Mouse (Mus musculus): ENCODE results near the gene Foxp4.
A peak's percentile ranks its signal among the peaks of the same experiment; 100 is the strongest.
"Not testable (repeated sequence)": the region's sequence is repeated elsewhere in the genome, so short reads cannot be mapped to it uniquely, and the experiment has no call there.

Foxp4 gene

DNA sequence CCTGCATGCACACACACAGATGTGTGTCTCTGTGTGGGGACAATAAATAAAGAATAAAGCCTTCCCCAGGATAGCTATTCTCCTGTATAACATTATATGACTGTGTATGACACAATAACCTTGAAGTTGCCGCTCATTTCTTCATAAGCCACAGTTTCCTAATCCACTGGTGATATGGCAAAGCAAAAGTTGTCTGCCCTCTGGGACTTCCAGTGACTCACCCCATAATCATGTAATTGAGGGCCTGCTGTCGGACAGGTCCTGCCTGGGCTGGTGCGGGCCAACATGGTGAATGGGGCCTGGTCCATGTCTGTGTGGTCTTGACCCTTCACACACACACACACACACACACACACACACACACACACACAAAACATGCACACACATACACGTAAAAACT is 70.7 kb downstream of the Foxp4 start:
- DNase-seq (ENCODE audit: low spot score) = no peak

DNA sequence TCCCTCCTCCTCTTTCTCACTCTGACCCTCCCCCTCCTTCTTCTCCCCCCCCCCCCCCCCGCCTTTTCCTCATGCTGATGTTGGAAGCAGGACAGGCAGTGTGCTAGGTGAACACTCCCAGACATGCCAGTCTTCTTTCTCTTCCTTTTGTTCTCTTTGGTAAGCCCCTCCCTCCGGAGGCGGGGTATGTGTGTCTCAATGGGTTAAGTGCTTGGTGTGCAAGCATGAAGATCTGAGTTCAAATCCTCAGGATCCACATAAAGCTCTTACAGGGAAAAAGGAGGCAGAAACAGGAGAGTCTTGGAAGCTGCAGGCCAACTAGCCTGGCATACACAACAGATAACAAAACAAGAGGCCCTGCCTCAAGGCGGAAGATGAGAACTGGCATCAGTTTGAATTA is 71.1 kb downstream of the Foxp4 start:
- DNase-seq (ENCODE audit: low spot score) = no peak

DNA sequence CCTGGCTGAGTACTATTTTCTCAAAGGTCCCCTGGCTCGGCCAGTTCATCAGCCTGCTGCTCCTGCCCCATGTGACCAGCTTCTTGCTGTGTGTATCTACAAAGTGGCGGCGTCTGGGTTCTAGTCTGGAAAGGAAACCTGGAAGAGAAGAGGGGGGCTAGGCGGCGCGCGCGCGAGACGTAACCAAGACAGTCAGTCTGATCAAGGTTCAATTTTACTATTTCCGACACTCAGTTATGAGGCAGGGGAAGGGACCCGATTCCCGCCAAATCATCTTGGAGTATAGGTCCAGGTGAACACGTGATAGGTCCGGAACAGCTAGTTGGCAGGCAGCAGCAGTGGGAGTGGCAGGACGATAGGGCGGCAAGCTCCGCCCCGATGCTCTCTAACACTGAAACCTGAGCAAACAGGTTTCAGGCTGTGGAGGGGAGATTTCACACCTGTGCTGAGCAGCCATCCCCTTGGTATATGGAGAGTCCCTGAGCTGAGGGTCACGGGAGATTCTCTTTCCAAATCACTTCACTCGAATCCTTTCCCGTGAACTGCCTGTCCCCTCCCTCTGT is 72.6 kb downstream of the Foxp4 start:
- not testable (repeated sequence) for DNase-seq (ENCODE audit: low spot score)

DNA sequence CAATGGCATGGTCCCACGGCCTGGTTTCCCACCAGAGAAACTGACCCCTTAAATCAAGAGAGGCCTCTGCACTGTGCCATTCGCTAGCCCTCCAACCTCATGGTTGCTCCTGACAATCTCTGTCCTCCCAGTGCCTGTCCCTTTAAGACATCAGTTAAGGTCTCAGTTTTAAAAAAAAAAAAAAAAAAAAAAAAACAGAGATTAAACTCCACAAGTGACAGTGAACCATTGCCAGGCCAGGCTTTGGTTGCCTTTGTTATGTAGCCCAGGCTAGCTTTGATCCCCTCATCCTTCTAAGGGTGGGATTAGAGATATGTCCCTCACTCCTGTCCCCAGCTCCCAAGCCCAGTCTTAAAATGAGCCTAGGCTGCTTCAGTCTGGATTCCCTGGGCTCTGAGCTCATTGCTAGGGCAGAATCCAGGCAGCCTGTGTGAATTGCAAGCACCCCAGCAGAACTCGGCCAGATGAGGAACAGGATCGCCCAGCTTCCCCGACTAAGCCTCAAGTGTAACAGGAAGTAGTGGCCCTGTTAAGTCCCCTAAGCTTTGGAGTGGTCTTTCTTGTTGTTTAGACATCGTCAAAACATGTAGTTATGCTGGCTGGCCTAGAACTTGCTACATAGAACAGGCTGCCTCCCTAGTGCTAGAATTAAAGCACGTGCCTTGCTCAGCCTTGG is 73.7 kb downstream of the Foxp4 start:
- DNase-seq (ENCODE audit: low spot score) = no peak

DNA sequence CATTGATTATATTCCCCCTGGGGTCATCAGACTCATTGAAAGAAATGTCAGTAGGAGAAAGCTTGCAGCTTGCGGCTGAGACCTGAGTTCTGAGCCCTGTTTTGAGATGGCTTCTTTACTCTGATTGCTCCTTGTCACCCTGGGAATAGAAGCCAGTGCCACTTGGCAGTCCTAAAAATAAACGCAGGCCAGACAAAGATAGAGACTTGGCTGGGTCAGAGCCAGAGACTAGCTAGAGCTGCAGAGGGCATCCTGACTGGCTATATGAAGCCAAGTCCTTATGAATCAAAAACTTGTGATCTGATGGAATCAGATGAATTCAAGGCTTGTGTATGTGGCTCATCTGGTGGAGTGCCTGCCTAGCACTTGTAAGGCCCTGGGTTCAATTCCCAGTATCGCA is 74.4 kb downstream of the Foxp4 start:
- DNase-seq (ENCODE audit: low spot score) = no peak

DNA sequence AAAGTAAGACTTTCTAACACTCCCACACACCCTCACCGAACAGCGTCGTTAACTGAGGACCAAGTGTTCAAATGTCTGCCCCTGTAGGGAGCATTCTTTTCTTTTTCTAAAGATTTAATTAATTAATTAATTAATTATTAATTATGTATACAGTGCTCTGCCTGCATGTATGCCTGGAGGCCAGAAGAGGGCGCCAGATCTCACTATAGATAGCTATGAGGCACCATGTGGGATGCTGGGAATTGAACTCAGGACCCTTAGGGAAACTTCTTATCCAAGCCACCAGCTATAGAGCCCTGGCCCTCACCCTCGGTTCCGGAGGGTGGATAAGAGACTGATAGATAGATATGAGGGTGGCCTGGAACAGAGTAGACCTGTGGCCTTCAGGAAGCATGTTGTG is 76.5 kb downstream of the Foxp4 start:
- DNase-seq (ENCODE audit: low spot score) = no peak

DNA sequence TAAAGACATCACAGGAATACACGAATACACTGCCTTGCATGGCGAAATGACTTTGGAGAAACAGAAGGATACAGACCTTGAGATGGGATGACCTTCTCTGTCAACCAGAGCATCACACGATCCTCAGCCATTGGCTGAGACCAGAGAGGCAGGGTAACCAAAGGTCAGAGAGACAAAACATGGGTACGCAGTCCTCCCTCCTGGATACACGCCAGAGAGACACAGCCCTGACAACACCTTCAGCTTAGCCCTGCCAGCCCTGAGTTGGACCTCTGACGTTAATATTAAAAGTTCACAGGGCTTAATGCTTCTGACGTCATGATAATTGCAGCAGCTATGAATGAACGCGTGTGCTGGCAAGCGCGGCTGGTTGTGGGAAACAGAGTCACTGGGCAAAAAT is 78.8 kb downstream of the Foxp4 start:
- DNase-seq (ENCODE audit: low spot score) = no peak

DNA sequence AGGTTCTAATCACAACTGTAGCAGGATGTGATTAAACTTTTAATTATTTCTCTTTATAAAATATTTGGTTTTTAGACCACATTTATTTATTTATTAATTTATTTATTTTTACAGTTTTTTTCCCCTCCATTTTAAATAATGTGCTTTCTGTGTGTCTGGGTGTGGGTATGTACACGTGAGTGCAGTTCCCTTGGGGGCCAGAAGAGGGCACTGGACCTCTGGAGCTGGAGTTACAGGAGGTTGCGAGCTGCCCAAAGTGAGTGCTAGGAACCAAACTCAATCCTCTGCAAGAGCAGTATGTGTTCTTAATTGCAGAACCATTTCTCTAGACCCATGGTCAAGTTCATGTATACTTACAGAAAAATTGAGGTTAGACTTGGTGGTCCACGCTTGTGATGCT is 81.0 kb downstream of the Foxp4 start:
- peak; percentile 48 for DNase-seq (ENCODE audit: low spot score)

DNA sequence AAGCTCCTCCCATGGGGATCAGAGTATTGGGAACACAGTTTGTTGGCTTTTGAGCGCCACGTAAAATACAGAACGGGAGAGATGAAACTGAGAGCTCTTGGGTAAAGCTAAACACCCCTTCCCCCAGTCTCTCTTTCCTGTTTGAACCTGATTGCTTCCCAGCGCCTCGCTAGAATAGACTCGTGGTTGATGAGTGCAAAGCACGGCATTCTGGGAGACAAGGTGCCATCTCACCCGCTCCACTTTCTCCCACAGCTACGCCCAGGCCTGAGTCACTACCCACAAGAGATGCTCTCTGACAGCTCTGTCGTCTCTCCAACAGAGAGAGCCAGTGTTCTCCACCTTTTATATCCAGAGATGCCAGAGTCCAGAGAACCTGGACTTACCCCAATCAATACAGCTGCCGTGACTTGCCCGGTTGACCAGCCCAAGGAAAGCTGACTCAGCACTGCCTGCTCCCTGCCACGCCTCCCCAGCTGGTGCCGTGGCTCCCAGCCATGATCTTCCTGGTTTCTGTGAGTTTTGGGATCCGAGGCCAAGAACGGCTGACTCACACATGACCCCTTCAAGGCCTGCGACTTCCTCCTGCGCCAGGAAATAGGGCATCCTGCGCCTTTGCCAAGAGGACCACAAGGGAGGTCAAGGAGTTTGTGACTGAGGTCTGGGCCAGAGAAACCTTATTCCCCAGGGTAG is 82.4 kb downstream of the Foxp4 start:
- peak; percentile 89 for DNase-seq (ENCODE audit: low spot score)

DNA sequence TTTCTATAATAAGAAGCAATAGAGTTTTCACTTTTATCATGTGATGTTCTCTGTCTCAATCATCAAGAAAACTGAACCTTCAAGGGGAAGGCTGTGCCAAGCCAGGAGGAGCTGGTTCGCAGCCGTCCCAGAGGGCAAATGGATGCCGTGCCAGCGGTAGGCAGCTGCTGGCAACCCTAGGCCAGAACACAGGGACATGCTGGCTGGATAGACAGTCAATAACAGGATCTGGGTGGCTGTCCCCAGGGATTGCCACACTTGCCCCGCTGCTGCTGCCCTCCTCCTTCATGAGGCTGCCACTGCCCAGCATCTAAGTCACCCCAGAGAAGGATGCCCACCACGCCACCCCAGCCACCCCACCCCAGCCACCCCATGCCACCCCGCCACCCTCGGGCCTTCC is 82.9 kb downstream of the Foxp4 start:
- DNase-seq (ENCODE audit: low spot score) = no peak

DNA sequence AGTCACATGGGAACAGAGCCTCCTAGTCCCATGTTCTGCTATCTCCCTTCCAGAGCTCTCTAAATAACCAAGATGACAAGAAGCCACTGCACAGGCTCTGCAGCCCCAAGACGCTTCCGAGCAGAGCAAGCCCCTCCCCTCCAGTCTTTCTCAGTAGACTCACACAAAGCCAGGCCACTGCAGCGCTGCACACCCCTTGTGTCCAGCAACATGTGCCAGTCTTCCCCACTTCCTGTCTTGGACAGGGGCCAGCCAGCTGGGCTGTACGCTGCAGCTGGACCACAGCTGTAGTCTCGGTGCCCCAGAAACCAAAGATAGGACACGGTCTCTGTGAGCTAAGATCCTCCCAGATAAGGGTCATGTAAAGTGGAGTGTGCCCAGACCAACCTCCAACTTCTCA is 86.6 kb downstream of the Foxp4 start:
- no peak for DNase-seq (ENCODE audit: low spot score)

DNA sequence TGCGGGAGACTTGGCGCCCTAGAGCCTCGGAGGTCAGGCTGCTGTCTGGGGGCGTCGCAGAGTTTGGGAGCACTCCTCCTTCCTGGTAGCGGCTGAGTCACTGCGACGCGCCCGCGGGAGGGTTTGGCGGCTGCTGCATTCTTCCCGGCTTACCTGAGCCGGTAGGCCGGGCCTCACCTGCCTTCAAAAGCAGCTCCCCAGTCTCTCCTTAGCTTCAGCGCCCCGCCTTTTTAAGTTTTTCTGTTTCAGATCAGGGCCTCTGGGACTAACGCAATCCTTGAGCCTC is 90.0 kb downstream of the Foxp4 start, which contains the start of gene Mdfi:
Gene Mdfi (minus strand): TSS at position 210 of the 286 bp plus-strand sequence.
- no peak for DNase-seq (ENCODE audit: low spot score)

DNA sequence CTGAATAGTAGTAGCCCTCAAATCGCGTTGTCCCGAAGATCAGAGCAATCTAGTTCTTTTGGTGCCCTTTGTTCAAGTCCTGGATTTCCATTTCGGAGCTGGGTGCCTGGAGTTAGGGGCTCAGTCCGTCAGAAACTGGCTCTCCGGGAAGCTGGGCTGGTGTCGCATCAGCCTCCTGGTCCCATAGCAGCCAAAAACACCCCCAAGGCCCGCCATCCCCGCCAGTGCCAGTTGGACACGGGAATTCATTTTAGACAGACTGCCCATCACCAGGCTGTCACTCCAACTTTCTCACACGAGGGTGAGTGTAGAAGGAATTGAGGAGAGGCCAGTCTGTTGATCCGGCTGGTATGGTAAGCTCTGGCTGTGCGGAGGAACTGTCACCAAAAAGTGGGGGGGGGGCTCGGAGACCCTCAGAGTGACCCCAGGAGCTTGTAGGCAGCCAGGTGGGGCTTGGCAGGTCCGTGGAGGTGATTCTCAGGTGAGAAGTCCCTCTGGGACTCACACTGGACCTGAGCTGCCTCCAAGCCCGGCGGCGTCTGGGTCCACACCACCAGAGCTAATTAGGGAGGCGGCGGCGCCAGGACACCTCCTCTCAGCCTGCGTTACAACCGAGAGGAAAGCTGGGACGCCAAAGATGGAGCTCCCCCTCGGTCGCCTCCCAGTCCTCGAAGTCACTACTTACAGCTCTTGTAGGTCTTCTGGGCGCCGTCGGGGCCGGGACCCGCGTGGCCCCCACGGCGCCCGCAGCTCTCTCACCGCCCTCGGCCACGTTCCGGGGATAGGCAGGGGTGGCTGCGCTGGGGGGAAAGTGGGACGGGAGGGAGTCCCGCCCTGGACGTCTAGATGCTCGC is 90.6 kb downstream of the Foxp4 start:
- no peak for DNase-seq (ENCODE audit: low spot score)

DNA sequence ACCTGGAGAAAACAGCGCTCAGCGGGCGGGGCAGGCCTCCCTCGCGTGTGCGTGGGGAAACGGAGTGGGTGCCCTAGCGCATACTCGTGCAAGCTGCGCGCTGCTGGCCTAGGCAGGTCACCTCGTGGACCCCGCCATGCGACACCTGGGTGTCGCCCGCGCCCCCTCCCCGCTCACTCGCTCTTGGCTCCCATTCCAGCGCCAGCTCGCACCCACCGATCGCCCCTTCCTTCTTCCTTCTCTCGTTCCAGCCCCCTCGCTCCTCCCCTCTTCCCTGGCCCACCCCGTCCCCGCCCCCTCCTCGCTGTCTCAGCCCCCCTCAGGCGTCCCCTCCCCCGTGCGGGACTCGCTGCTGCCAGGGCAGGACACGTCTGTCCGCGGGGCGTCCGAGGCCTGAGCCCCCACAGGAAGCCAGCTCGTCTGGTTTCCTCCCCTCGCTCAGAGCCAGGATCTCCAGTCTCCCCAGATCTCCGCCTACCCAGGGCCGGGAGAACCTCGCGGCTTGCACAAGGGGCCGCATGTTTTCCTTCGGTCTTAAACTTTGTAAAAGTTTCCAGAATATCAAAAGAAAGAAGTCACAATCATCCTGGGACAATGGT is 91.3 kb downstream of the Foxp4 start:
- DNase-seq (ENCODE audit: low spot score) = peak; percentile 77

DNA sequence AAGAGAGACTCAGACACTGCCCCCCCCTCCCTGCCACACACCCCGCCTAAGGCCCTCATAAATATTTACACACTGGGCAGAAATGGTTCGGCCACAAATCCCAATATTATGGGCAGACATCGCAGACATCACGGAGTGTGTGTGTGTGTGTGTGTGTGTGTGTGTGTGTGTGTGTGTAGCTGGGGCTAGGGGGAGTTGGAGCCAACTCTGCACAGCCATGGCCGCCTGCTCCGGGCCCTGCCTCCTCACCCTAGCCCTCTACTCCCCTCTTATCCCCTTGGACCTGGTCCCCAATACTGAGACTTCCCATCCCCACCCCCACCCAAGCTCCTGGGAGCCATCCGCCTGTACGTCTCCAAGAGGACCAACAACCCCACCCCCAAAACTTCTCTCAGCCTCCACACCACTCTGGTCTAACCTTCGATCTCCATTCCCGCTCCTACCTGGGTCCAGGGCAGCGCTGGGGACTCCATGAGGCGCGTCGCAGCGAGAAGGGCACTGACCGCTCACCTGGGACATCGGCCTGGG is 91.9 kb downstream of the Foxp4 start:
- DNase-seq (ENCODE audit: low spot score) = no peak

DNA sequence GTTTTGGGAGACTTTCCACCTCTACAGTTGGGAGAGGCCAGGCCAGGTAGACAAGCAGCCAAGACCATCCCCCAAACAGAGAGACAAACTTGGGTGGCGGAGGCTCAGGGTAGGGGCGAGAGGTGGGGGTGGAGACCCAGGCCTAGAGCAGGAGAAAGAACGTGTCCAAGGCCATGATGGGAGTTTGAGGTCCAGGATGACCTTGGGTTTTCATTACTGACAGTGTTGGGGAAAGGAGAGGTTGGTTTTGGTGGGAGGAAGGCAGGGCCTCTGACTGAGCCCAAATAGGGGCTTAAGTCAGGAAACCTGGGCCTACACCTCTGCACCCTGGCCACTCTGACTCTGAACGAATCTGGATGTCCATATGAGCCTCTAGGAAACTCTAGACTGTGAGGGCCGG is 92.7 kb downstream of the Foxp4 start:
- no peak for DNase-seq (ENCODE audit: low spot score)

DNA sequence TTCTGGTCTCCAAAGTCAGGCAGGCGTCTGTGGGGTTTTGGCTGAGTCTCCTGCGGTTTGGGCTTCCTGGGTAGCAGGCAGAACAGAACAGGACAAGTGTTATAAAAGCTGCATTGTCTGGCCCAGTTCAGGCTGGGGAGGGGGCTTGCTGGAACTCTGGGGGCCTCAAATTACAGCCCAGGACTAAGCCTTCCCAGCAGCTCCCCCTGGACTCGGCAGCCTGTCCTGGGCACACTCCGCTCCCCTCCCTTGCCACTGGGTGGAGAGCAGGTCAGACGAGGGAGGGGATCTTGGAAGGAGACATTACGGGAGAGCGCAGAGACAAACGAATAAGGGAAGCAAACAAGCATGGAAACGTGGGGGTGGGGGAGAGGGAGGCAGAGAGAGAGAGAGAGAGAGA is 93.3 kb downstream of the Foxp4 start:
- peak; percentile 35 for DNase-seq (ENCODE audit: low spot score)

DNA sequence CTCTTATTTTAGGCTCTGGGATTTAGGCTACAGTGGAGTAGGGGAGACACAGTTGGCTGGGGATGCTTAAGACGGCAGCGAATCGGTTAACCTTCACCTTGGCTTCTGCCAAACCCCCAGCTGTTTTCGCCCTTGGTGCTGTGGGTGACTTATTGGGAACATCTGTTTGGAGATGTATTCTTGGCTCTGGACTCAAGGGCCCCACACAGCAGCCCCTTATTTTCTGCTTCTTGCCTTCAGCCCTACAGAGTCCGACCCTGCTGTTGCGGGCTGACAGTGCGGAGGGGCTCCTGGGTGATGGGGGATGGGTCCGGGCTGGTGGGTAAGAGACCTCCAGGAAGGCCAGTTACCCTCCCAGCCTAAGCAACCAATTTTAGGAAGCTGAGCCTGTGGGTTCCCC is 103.1 kb downstream of the Foxp4 start:
- DNase-seq (ENCODE audit: low spot score) = peak; percentile 52

DNA sequence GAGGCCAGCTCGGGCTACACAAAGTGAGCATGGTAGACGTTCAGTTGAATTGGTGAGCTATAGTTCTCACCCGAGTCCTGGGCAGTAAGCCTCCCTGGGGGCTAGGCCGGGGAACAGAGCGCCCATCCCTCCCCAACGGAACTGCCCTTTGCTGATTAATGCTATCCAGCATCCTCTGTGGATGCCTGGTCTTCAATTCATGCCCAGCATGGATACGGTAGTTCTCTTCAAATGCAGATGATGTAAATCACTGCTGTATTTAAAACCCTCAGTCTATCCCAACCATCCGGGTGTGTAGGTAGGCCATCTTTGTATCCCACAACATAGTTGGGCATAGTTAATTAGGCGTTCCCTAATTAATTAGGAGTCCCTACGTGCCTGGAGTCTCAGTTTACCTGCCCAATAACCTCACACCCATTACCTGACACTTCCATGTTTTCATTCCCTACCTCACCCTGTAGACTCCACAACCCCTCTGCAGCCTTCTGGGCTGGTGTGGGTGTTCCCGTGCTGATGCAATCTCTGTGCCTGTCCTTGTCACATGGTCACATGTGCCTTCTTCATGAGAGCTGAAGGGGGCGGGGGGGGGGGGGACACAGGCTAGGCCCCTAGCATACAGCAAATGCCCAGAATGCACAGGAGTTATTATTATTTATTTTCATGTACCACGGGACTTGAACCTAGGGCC is 106.3 kb downstream of the Foxp4 start:
- peak; percentile 33 for DNase-seq (ENCODE audit: low spot score)

All from testis, postnatal 10 days (tissue).